Mouse (Mus musculus): ENCODE results near the gene Cryge. TPM values are rescaled to one million over a fixed set of nuclear protein-coding genes. Genes with fewer than 3 reads are reported as not detected.

Gene Cryge
- total RNA-seq (2023), result not detected

DNA sequence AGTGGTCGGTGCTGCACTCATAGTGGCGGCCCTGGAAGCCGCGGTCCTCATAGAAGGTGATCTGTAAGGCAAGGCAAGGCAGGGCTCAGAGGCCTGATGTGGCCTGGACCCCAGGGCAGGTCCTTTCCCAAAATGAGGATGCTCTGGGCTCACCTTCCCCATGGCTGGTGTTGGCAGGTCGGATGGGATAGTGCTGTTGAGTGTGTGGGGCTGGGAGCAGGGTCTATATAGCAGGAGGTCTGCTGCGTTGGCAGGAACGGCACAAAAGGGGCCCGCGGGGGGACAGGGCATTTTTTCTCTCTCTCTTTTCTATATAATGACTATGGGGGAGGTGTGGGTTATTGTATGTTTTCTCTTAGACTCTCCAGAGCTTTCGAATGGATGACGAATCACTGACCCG lies at the start of gene Cryge:
Cryge (minus strand) TSS at position 198 of the 400 bp plus-strand sequence.

DNA sequence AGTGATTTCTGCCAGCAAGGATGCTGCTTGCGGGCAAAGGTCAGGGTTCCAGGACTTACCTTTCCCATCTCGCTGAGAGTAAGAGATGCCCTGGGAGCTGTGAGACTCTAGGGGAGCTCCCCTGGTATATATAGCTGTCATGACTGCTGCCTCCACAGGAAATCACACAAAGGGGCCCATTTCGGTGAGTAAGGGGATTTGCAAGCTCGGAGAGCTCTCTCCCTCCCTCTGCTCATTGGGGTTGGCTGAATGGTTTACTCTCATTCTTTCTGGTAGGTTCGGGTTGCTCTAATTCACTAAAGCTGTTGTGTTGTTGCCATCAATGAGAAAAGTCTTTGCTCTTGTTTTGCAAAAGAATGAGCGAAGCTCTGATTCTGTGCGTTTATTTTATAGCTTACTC lies 31.2 kb upstream of the Cryge start, which contains the start of gene Crygb:
Crygb (minus strand) TSS at position 101 of the 400 bp plus-strand sequence.

DNA sequence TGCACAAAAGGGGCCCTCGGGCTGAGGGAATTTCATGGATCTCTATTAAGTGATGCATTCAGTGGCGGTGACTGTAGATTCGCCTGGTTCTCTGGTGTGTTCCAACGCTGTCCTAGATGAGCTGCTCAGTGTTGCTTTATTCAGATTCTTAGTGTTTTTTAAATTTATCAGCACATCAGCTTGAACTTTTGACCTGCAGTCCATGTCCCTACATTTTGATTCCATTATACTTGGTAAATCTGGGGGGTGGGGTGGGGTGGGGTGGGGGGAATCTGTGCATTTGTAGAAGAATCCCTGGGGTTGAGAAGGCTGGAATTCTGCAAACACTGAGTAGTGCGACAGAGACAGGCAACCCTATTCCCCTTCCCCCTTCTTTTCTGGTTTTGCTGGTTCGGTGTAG lies 22.6 kb upstream of the Cryge start, which contains the start of gene Crygc:
Crygc (minus strand) TSS at position 101 of the 400 bp plus-strand sequence.

DNA sequence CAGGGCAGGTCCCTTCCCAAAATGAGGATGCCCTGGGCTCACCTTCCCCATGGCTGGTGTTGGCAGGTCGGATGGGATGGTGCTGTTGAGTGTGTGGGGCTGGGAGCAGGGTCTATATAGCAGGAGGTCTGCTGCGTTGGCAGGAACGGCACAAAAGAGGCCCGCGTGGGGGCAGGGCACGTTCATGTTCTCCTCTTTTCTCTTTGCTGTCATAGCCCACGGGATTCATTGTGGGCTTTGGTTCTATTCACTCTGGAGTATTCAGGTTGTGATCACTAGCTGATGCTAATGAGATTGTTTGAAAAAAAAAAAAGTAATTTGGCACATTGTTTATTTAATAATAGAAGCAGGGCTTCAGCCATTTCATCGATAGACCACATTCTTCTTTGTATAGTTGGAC lies 12.4 kb upstream of the Cryge start, which contains the start of gene Crygd:
Crygd (minus strand) TSS at position 101 of the 400 bp plus-strand sequence.

DNA sequence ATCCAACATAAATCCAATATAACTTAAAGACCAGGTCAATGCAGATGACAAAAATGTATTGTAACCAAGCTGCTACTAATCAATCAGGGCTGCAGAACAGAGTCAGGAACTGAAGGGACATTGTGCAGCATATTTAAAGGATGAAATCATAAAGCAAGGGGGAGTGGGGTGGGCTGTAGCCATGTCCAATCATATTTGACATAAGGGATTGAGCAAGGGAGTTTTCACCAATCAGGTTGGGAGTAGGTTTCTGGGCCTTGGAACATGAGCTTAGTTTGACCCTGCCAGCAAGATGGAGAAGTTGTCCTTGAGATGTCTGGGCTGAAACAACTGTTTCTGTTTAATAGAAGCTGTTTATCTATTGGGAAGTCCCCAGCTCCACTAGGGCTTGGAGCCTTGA lies 18.3 kb downstream of the Cryge start, which contains the start of gene Akr1cl:
Akr1cl (minus strand) TSS at position 119 of the 400 bp plus-strand sequence.

Other genes starting within 250 kb of the Cryge start
- gene Plekhm3, start 94.3 kb downstream of the Cryge start, total RNA-seq (2023), result 13.9 TPM
- gene Akr1cl, start 18.4 kb downstream of the Cryge start, total RNA-seq (2023), result not detected
- not detected for gene Crygd, start 12.3 kb upstream of the Cryge start, total RNA-seq (2023)
- not detected for gene Crygc, start 22.5 kb upstream of the Cryge start, total RNA-seq (2023)
- not detected for gene Crygb, start 31.1 kb upstream of the Cryge start, total RNA-seq (2023)
- not detected for gene Cryga, start 52.2 kb upstream of the Cryge start, total RNA-seq (2023)
- not detected for gene Gm28845, start 68.4 kb upstream of the Cryge start, total RNA-seq (2023)
- not detected for gene D630023F18Rik, start 72.1 kb upstream of the Cryge start, total RNA-seq (2023)
- 5.7 TPM for gene Idh1, start 135.4 kb upstream of the Cryge start, total RNA-seq (2023)
- 44.4 TPM for gene Pikfyve, start 135.5 kb upstream of the Cryge start, total RNA-seq (2023)
- gene Pth2r, start 230.9 kb upstream of the Cryge start, total RNA-seq (2023), result not detected